Mouse (Mus musculus): ENCODE results near the gene Fcrlb.

Fcrlb gene

GRCm38 (mm10) chr1:170868107-170868904 lies 44.4 kb downstream of the Fcrlb start:
- DNase-seq (ENCODE audit: low spot score), result peak; percentile 63

GRCm38 (mm10) chr1:170867691-170868105 lies 45.0 kb downstream of the Fcrlb start, which contains the start of gene Atf6:
Atf6 (minus strand) TSS chr1:170867771.
- DNase-seq (ENCODE audit: low spot score), result peak; percentile 96

DNA sequence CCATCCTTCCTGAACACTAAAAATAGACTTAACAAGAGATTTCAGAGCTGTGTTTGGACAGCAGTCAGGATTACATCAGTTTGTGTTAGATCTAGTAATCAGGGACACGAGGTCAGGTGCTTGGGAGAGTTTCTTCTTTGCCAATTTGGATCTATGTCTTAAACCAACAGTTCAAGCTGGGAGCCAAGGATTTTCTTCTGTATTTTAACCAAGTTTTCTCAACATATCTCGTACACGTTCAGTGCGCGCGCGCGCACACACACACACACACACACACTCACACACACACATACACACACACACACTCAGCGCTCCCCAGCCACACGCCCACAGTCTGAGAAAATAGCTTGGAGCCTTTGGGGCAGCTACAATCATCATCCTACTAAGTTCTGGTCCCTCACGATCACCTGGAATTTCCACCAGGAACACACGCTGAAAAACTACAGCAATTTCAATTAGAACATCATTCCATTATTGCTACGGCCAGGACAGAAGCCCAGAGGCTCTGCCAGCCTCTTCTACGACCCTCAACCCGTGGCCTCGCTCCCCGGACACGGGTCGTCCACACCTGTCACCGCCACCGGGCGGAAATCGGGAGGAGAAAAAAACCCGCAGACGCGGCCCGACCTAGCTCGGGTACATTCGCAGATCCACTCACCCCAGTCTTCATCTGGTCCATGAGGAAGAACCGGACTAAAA lies 45.6 kb downstream of the Fcrlb start:
- DNase-seq (ENCODE audit: low spot score), result peak; percentile 10

- no peak for DNase-seq (ENCODE audit: low spot score)
Observed at GRCm38 (mm10) chr1:170865406-170865805, 47.3 kb downstream of the Fcrlb start.

GRCm38 (mm10) chr1:170864754-170865153 lies 48.0 kb downstream of the Fcrlb start:
- DNase-seq (ENCODE audit: low spot score), result no peak

DNA sequence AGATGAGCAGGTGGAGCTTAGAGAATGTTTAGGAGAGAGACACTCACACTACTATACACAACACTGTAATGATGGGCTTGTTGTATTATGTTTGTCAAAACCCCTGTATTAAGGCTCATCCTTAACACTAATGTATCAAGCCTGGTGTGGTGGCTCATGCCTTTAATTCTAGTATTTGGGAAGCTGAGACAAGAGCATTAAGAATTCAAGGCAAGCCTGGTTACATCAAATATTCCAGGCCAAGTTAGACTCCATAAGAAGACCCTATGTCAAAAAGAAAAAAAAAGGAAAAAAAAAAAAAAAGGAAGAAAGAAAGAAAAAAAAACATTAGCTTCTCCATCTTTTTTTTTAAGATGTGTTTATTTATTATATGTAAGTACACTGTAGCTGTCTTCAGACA lies 48.5 kb downstream of the Fcrlb start:
- no peak for DNase-seq (ENCODE audit: low spot score)

DNA sequence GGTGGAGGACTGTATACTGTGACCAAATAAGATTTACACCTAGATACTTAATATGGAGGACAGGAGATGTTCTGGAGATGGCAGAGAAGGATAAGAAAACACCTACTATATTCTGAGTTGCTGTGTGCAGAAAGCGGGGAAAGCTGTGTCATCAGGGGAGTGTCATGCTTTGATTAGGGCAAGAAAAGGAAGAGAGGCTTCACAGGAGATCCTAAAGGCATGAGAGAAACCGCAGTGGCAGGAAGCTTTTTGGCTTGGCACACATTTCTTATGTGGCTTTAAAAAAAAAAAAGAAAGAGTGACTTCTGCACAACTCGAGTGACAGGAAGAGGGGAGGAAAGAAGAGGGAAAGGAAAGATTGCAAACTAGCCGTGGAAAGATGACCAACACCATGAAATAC lies 49.7 kb downstream of the Fcrlb start:
- DNase-seq (ENCODE audit: low spot score), result no peak

GRCm38 (mm10) chr1:170862435-170862717 lies 50.4 kb downstream of the Fcrlb start:
- DNase-seq (ENCODE audit: low spot score), result no peak

- no peak for DNase-seq (ENCODE audit: low spot score)
Observed at GRCm38 (mm10) chr1:170861671-170862434, 50.9 kb downstream of the Fcrlb start.

DNA sequence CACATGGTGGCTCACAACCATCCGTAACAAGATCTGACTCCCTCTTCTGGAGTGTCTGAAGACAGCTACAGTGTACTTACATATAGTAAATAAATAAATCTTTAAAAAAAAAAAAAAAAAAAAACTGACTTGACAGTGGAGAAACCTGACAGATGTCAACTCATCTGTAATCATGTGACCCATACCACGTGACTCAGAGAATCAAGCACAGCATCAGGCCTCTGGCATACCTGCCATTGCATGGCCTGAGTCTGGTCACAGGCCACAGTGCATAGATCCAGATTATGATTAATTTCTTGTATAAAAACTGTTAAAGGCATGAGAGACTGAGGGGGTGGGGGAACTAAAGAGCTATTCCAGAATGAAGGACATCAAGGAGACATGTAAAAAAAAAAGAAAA lies 53.9 kb downstream of the Fcrlb start:
- DNase-seq (ENCODE audit: low spot score), result no peak

GRCm38 (mm10) chr1:170857369-170857768 lies 55.4 kb downstream of the Fcrlb start:
- no peak for DNase-seq (ENCODE audit: low spot score)
